Mouse (Mus musculus) adrenal gland, adult 18-20 months (tissue): ENCODE measurements at regions not wholly inside any gene's neighbourhood (a gene's known extent, or its start where the extent isn't known, plus 50 kb on each side); places are given as distances from the start of the nearest gene placed in this dataset.
A peak's percentile ranks its signal among the peaks of the same experiment; 100 is the strongest.

ENCODE experiments used
- DNase-seq, 2 experiments: peaks; one replicate each; pipeline ENCODE4 v3.0.0; 2021 to 2022; ENCODE audit warnings: low spot score in 2 of 2

- DNase-seq = peak in 1 of 2 experiments; percentile 48
Measured at GRCm38 (mm10) chr9:61315371-61316298, 56.5 kb upstream of the Tle3 start.

- DNase-seq = no peak
Measured at GRCm38 (mm10) chr9:61316442-61316841, 55.7 kb upstream of the Tle3 start.

- DNase-seq = no peak
Measured at GRCm38 (mm10) chr9:61319721-61320120, 52.4 kb upstream of the Tle3 start.

- DNase-seq = no peak
Measured at GRCm38 (mm10) chr9:61321314-61321713, 50.9 kb upstream of the Tle3 start.

- no peak for DNase-seq
Measured at GRCm38 (mm10) chr9:61321825-61322224, 50.3 kb upstream of the Tle3 start.

- DNase-seq = no peak
Measured at GRCm38 (mm10) chr9:61322333-61322732, 49.8 kb upstream of the Tle3 start.
